Mouse (Mus musculus) cerebral cortex, adult 2 months (tissue): ENCODE measurements around the gene Srpr.

Source experiments
- WGBS: fragments of 180-500 bp; shearing (Covaris S2); methylation state at CpG from one replicate; pipeline ENCODE4 v1.1.7; 2018; 5-methylcytosine and 5-hydroxymethylcytosine counted together

Srpr gene

DNA sequence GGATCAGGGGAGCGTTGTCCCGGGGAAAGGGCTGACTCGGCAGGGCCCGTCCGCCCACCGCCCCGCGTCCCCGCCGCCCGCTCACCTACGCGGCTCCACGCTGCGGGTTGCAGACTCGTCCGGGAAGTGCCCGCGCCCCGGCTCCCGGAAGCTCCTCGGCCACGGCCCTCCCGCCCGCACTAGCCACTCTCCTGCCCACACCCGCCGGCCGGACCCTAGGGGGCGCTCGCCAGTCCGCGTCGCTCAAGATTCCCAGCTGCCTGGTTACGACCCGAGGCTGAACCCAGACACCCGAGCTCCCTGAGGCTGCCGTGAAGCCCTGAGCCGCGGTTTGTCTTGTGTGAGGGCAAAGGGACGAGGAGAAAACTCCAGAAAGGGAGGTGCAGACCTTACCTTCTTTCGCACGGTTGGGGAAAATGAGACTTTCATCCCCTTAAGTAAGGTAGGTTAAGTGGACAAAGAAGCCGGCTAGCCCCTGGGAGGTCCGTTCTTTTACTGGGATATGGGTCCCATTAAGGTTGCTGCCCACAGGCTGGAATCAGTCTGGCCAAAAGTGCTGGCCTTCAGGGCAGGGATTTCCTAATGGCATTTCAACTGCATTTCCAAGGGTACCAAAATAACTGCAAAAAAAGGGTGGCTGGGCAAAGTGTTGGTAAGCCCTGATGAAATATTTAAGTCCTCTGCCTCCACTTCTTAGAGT lies at the start of gene Srpr, which contains the start of gene Tirap:
Gene Srpr (plus strand): TSS at position 404 of the 700 bp plus-strand sequence.
Gene Tirap (minus strand): TSS at position 520 of the 700 bp plus-strand sequence.
- whole genome bisulfite sequencing = under 1% methylated on average over 42 of the region's 44 CpGs

- 98% methylated on average over 1 of the region's 1 CpGs for WGBS
Observed at GRCm38 (mm10) chr9:35152923-35153322, 47.1 kb upstream of the Srpr start.

- WGBS = 74% methylated on average over 5 of the region's 5 CpGs
Observed at GRCm38 (mm10) chr9:35156002-35156710, 43.8 kb upstream of the Srpr start.

GRCm38 (mm10) chr9:35156862-35157261 lies 43.1 kb upstream of the Srpr start:
- 91% methylated on average over 4 of the region's 4 CpGs for WGBS

GRCm38 (mm10) chr9:35158477-35158876 lies 41.5 kb upstream of the Srpr start:
- 85% methylated on average over 3 of the region's 3 CpGs for WGBS

DNA sequence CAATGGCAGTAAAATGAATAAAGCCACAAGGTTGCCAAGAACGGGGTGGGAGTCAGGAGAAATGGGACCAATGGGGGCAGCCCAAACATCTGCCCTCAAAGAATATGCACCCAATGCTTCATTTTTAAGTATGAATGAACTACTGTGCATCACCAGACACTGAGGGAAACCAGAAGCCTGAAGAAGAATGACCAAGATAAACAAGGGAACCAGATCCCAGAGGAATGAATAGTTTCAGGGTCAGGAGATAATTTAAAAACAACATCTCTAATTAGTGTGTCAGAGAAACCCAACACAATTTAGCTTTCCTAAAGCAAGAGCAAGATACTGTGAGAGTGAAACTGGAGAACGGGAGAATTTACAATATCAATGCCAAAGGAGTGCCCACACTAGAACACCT lies 39.3 kb upstream of the Srpr start:
- WGBS = 83% methylated on average over 2 of the region's 2 CpGs

- 83% methylated on average over 7 of the region's 7 CpGs for WGBS
Observed at GRCm38 (mm10) chr9:35161721-35162120, 38.3 kb upstream of the Srpr start.

DNA sequence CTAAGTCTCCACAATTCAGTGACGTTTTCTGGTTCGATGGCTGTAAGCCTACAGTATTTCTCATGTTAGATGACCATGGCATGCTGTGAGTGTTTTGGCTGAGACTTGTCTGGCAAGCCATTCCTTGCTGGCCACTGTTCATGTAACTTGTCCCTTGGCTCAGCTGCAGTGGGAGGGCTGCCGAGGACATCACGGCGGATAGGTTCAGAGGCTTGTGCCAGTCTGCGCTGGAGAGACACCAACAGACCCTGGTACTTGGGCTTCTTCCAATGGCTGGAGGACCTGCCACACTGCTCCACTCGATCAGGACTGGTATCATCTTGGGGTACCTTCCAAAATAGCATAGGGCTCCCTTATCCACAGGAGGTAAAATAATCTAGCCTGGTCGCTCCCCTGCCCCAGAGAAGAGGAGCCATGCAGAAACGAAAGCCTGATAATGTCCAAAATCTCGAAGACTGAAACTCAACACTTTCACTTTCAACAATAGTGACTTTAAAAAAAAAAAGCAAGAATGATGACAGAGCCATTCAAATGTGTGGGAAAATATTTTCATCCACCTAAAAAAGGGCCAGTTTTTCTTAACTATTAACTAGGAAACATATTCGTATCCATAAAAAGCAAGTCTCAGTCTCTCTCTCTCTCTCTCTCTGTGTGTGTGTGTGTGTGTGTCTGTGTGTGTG lies 36.8 kb upstream of the Srpr start:
- WGBS = 66% methylated on average over 11 of the region's 11 CpGs

GRCm38 (mm10) chr9:35164142-35164874 lies 35.7 kb upstream of the Srpr start:
- 89% methylated on average over 5 of the region's 5 CpGs for WGBS

DNA sequence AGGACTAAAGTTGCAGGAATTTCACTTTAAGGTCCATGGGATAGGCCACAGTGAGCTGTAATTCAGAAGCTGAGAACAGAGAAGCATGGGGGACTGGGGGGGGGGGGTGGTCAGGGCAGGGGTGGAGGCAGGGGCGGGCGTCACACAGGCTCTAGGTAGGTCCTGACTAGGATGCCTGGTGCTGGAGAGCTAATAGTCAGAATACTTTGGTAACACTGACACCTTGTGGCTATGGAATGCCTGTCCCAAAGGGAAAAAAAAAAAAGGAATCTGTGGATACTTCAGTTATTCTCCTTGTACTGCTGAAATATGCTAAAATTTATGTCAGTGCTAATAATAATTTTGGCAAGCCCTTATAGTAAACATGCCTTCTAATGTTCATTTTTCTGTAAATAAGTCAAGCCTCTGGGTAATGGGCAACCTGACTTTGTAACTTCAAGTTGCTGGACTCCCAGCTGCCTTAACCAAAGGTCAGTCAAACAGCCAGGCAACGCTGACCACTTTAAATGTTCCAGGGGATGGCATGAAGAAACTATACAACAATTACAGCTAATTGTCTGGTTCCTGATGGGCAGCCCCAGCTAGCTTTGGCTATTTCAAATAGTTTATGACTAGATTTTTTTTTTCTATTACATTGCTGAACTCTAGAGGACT lies 33.7 kb upstream of the Srpr start:
- 14% methylated on average over 3 of the region's 3 CpGs for WGBS

DNA sequence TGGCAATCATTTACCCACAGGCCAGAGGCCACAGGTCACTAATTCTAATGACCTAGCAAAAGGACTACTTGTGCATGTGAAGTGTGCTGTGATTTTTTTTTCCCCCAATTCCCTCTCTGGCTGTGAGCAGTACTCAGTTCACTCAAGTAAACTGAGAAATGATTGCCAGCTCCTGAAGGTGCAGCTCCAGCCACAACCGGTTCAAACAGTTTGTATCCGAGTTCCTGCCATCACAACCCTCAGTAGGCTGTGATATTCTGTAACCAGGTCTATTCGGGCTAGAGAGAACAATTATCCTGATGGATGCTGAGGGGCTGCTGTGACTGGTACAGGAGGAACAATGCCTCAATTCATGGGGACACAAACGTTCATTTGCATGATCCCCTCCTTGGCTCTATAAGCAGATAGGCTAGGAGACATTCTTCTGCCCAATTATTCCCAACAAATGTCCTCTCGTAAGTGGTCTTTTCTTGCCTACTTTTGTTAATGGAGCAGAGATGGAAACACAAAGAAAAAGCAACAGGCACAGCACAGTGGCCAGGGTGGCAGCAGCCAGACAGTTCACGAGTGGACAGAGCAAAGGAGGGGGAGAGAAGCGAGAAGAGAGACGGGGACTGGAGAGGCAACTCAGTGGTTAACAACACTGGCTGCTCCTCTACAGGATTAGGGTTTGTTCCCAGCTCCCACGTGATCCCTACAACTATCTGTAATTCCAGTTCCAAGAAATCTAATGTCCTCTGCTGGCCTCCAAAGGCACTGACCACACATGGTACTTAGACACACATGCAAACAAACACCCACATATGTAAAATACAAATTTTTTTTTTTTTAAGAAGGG lies 33.0 kb upstream of the Srpr start:
- 54% methylated on average over 9 of the region's 9 CpGs for WGBS

DNA sequence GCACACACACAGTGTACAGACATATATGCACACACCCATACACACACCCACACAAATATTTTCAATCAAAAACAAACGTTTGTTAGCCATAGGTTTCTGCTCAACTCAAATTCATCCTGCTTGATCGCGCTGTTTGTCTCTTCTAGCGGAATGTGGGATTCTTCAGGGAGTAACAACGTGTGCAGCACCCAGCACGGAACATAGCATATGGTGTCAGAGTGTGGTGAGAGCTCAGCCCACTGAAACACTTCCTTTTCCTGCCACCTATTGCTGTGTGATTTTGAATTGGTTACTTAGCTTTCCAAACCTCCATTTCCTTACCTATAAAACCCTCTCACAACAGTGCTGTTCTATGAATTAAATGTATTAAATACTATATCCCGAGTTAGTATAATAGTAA lies 29.9 kb upstream of the Srpr start:
- 63% methylated on average over 7 of the region's 7 CpGs for WGBS

GRCm38 (mm10) chr9:35173331-35173730 lies 26.6 kb upstream of the Srpr start:
- WGBS = 98% methylated on average over 1 of the region's 1 CpGs

GRCm38 (mm10) chr9:35175251-35176123 lies 24.5 kb upstream of the Srpr start, which contains the start of gene Dcps:
Dcps (minus strand) TSS chr9:35176061.
- under 1% methylated on average over 38 of the region's 38 CpGs for WGBS

DNA sequence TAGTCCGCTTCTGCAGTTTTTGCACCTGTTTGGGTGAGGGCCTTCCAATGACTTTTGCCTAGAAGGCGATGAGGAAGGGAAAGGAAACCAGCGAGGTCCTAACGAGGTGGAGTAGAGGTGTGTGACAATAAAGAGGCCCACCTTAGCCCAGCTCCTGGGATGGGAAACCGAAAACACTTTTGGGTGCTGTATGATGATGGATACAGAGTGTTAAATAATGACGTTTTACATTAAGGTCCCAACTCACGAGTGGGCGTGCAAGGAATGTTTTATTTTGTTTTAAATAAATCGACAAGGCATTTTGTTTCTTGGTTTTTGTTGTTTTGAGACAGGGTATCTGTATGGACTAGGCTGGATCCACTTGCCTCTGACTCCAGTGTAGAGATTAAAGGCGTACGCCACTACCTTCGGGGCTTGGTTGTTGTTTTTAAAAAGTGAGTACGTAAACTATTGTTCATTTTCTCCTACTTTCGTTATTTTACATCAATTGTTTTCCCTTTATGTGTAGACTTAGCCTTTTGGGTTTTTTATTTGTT lies 23.8 kb upstream of the Srpr start:
- WGBS = 34% methylated on average over 14 of the region's 14 CpGs

- WGBS = 69% methylated on average over 2 of the region's 2 CpGs
Observed at GRCm38 (mm10) chr9:35182832-35183231, 17.1 kb upstream of the Srpr start.

DNA sequence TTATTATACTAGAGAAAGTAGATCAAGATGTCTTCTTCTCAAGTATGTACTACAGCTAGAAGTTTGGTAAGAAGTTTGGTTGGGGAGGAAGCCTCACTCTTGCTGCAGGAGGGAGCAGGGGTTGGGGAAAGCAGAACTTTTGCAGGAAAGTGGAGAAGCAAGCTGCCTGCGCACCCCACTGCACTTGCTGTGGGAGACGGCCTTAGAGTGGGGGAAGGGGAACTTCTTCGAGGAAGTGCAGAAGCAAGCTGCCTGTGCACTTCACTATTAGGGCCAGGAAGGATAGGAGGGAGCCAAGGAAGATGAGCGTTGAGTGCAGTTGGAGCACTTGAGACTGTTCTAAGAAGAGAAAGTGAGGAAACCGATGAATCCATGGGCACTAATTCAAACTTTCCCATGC lies 16.6 kb upstream of the Srpr start:
- 79% methylated on average over 5 of the region's 5 CpGs for WGBS

- WGBS = 80% methylated on average over 4 of the region's 4 CpGs
Observed at GRCm38 (mm10) chr9:35186430-35186829, 13.5 kb upstream of the Srpr start.

- WGBS = 86% methylated on average over 10 of the region's 10 CpGs
Observed at GRCm38 (mm10) chr9:35187351-35187903, 12.5 kb upstream of the Srpr start.
